Mouse (Mus musculus): ENCODE measurements around the gene Zfp831. TPM values are rescaled to one million over a fixed set of nuclear protein-coding genes. Genes with fewer than 3 reads are reported as not detected.

Zfp831 gene
- total and polyA plus RNA-seq, 3 experiments: 0.48 to 0.99 (median 0.59) TPM

- TF ChIP-seq CHD1 (IDR thresholded peaks at IDR 0.05; ENCODE audit: low read depth, low read length): no peak
These were observed 22.1 kb downstream of the Zfp831 start (continued) for GRCm38 (mm10) chr2:174665404-174665803.

GRCm38 (mm10) chr2:174668806-174669205, 25.5 kb downstream of the Zfp831 start:
- dilution Hi-C loops (cut with MboI; ENCODE audit: extremely low pct_ligation_motif_present, extremely low pct_unique_long_range_greater_than_20kb, low sequenced_read_pairs): no loop called here
- H3K4me2 ChIP-seq (ENCODE audit: insufficient read depth, low read depth, poor library complexity, severe bottlenecking): no peak overlapping the region

DNA sequence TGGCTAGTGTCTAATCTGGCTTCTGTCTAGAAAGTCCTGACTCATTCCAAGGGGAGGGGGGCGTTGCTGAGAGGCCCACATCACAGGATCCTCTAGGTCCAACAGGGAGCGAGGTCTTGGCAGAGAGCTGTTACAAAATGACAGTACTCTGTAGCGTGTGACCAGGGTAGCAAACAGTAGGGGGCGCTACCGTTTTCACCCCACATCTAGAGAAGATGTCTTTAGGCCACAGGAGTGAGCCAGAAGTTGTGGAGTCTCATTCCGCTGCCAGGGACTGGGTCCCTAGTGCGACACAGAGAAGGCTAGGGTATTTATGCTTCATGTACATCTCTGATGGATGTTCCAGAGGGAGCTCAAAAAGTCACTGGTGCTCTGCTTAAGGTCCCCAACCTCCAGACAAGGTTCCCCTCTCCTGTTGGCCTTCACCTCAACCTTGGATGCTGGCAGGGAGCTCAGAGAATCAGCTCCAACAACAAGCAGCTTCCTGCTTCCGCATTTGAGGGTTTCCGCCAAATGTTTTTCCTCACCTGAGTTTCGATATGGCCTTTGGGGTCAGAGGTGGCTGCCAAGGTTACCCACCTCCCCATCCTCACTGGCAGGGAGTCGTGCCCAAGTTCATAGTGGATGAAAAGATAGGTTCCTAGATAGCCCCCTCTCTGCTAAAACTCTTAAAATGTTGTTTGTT, 29.3 kb downstream of the Zfp831 start:
- H3K79me2 ChIP-seq (replicated peaks; ENCODE audit: control insufficient read depth, extremely low read depth, insufficient read depth, poor library complexity, severe bottlenecking): no peaks in the 10 kb centered on the region
- no peak overlapping the region for H3K4me2 ChIP-seq (ENCODE audit: insufficient read depth, low read depth, poor library complexity, severe bottlenecking)
- TF ChIP-seq RAD21 (IDR thresholded peaks at IDR 0.05; ENCODE audit: low read depth, low read length) (no peak), MAX (IDR thresholded peaks at IDR 0.05; ENCODE audit: low read length) (no peak), MXI1 (IDR thresholded peaks at IDR 0.05; ENCODE audit: low read depth, low read length) (no peak), POLR2A (IDR thresholded peaks at IDR 0.05; ENCODE audit: low read depth, low read length) (no peak), CTCF (conservative IDR thresholded peaks at IDR 0.05 in 1 of 2, IDR thresholded peaks at IDR 0.05 in 1 of 2; ENCODE audit: low read depth in 2 of 2, low read length in 2 of 2) (peak; percentile 48 to 52; a peak in 3 of 4 replicates), ZKSCAN1 (IDR thresholded peaks at IDR 0.05; ENCODE audit: borderline replicate concordance, low read depth, low read length) (no peak)
- no peaks in the 10 kb centered on the region for H3K9me3 ChIP-seq (replicated peaks; ENCODE audit: low read length)
- no peak overlapping the region for H3K9ac ChIP-seq (ENCODE audit: insufficient read depth, low read depth)
- H3K27ac ChIP-seq (ENCODE audit: insufficient read depth, low read depth): no peak overlapping the region
- in situ Hi-C loops (cut with MboI; ENCODE audit: low pct_ligation_motif_present, low pct_unique_long_range_greater_than_20kb, low sequenced_read_pairs): no loop called here
- H3K27me3 ChIP-seq (replicated peaks): no peaks in the 10 kb centered on the region
- H3K4me3 ChIP-seq (replicated peaks in 1 of 3; ENCODE audit: low read depth in 2 of 3, low read length in 2 of 3, poor library complexity in 1 of 3): no peak overlapping the region
- no peaks in the 10 kb centered on the region for H3K4me1 ChIP-seq (ENCODE audit: control insufficient read depth in 1 of 2, insufficient read depth in 2 of 2)
- dilution Hi-C loops (cut with MboI; ENCODE audit: extremely low pct_ligation_motif_present, extremely low pct_unique_long_range_greater_than_20kb, low sequenced_read_pairs): no loop called here
- peak; percentile 45 for DNase-seq (ENCODE audit: extremely low read depth)
- H3K36me3 ChIP-seq (replicated peaks in 1 of 2; ENCODE audit: control insufficient read depth in 1 of 2, insufficient read depth in 1 of 2, low read length in 1 of 2): peaks cover 0 to 8% of the 10 kb centered on the region in 2 experiments

More at GRCm38 (mm10) chr2:174668806-174669205, 25.5 kb downstream of the Zfp831 start:
- Histone ChIP-seq H3K27ac (ENCODE audit: insufficient read depth, low read depth) (no peak overlapping the region), H3K4me1 (ENCODE audit: control insufficient read depth in 1 of 2, insufficient read depth in 2 of 2) (no peaks in the 10 kb centered on the region), H3K79me2 (replicated peaks; ENCODE audit: control insufficient read depth, extremely low read depth, insufficient read depth, poor library complexity, severe bottlenecking) (no peaks in the 10 kb centered on the region), H3K4me3 (replicated peaks in 1 of 3; ENCODE audit: low read depth in 2 of 3, low read length in 2 of 3, poor library complexity in 1 of 3) (no peak overlapping the region), H3K36me3 (replicated peaks in 1 of 2; ENCODE audit: control insufficient read depth in 1 of 2, insufficient read depth in 1 of 2, low read length in 1 of 2) (peaks cover 0 to 4% of the 10 kb centered on the region in 2 experiments), H3K9me3 (replicated peaks; ENCODE audit: low read length) (no peaks in the 10 kb centered on the region), H3K27me3 (replicated peaks) (no peaks in the 10 kb centered on the region), H3K9ac (ENCODE audit: insufficient read depth, low read depth) (no peak overlapping the region)
- in situ Hi-C loops (cut with MboI; ENCODE audit: low pct_ligation_motif_present, low pct_unique_long_range_greater_than_20kb, low sequenced_read_pairs): no loop called here
- TF ChIP-seq PAX5 (IDR thresholded peaks at IDR 0.05; ENCODE audit: low read length) (no peak), POLR2AphosphoS2 (IDR thresholded peaks at IDR 0.05; ENCODE audit: low read depth, low read length) (no peak), CTCF (conservative IDR thresholded peaks at IDR 0.05 in 1 of 2, IDR thresholded peaks at IDR 0.05 in 1 of 2; ENCODE audit: low read depth in 2 of 2, low read length in 2 of 2) (no peak), CHD2 (IDR thresholded peaks at IDR 0.05; ENCODE audit: low read length) (no peak), MAZ (IDR thresholded peaks at IDR 0.05; ENCODE audit: low read depth, low read length) (no peak), EP300 (IDR thresholded peaks at IDR 0.05; ENCODE audit: low read length) (no peak), POLR2A (IDR thresholded peaks at IDR 0.05; ENCODE audit: low read depth, low read length) (no peak), BHLHE40 (IDR thresholded peaks at IDR 0.05; ENCODE audit: low read depth, low read length) (no peak), JUND (conservative IDR thresholded peaks at IDR 0.05; ENCODE audit: low read depth, low read length) (no peak), UBTF (IDR thresholded peaks at IDR 0.05; ENCODE audit: low read depth, low read length) (no peak), RAD21 (IDR thresholded peaks at IDR 0.05; ENCODE audit: low read depth, low read length) (no peak), USF1 (IDR thresholded peaks at IDR 0.05; ENCODE audit: low read depth, low read length) (no peak), TBP (conservative IDR thresholded peaks at IDR 0.05; ENCODE audit: low read depth, low read length) (no peak), CHD1 (IDR thresholded peaks at IDR 0.05; ENCODE audit: low read depth, low read length) (no peak), USF2 (conservative IDR thresholded peaks at IDR 0.05; ENCODE audit: low read depth, low read length) (no peak)
- no peak for DNase-seq (ENCODE audit: extremely low read depth)
